Mouse (Mus musculus) embryonic facial prominence, embryonic 10.5 days (tissue): ENCODE results near the gene Tlr9. TPM values are rescaled to one million over a fixed set of nuclear protein-coding genes. Genes with fewer than 3 reads are reported as not detected.

Experiments
- microRNA counts: library from miRNA; unstranded; fragments of <30 nt; microRNA quantifications from one replicate; lab custom pipeline; 2017
- microRNA-seq: library from miRNA; unstranded; fragments of <30 nt; microRNA quantifications from one replicate; pipeline ENCODE4, GENCODE M21; 2017
- polyA plus RNA-seq: library from polyadenylated mRNA; unstranded; fragments of >200 nt; fragmentation: Nextera tagmentation; extraction: Ambion mirVana; gene quantifications from 2 replicates; pipeline ENCODE4 v1.2.1, GENCODE M21; 2016

Gene Tlr9
- polyA plus RNA-seq, 1 experiment from 2014 or later: not detected

MicroRNAs encoded within 50 kb of the gene (microRNA counts, 519-probe panel; counts per million panel counts)
- microRNA mmu-let-7g (lab: Ali Mortazavi, UCI): 5,592 counts per million, percentile 92 among the panel's probes with 10 or more counts

Small RNA genes lying within 50 kb of the gene (microRNA-seq; reads per million reads assigned to microRNA genes)
- gene Mirlet7g: 3,563 reads per million, percentile 86 among the genes with 10 or more reads in this experiment

Other genes with a start within 250 kb of the Tlr9 start
- gene Col6a4, start 125.8 kb upstream of the Tlr9 start, polyA plus RNA-seq: 0.09 and 0.25 TPM in 2 replicates
- gene Glyctk, start 64.5 kb upstream of the Tlr9 start, polyA plus RNA-seq: 2.4 and 2.9 TPM in 2 replicates
- gene Wdr82, start 51.7 kb upstream of the Tlr9 start, polyA plus RNA-seq: 28.4 and 28.8 TPM in 2 replicates
- 50.2 and 54.1 TPM in 2 replicates for gene Ppm1m, start 22.9 kb upstream of the Tlr9 start, polyA plus RNA-seq
- gene Twf2, start 19.5 kb upstream of the Tlr9 start, polyA plus RNA-seq: 69.5 and 74.7 TPM in 2 replicates
- gene Alas1, start 26.1 kb downstream of the Tlr9 start, polyA plus RNA-seq: 72.1 and 80.7 TPM in 2 replicates
- 39.9 and 46.4 TPM in 2 replicates for gene Poc1a, start 58.5 kb downstream of the Tlr9 start, polyA plus RNA-seq
- 29.5 and 30.8 TPM in 2 replicates for gene Dusp7, start 146.0 kb downstream of the Tlr9 start, polyA plus RNA-seq
- 1,047 and 1,078 TPM in 2 replicates for gene Rpl29, start 206.9 kb downstream of the Tlr9 start, polyA plus RNA-seq
- gene Acy1, start 215.7 kb downstream of the Tlr9 start, polyA plus RNA-seq: 43.2 and 46.1 TPM in 2 replicates
- 6.0 and 6.4 TPM in 2 replicates for gene Abhd14b, start 224.9 kb downstream of the Tlr9 start, polyA plus RNA-seq
- 40.1 and 40.4 TPM in 2 replicates for gene Abhd14a, start 225.1 kb downstream of the Tlr9 start, polyA plus RNA-seq
- 320 and 346 TPM in 2 replicates for gene Pcbp4, start 230.7 kb downstream of the Tlr9 start, polyA plus RNA-seq
- gene Gpr62, start 243.3 kb downstream of the Tlr9 start, polyA plus RNA-seq: 0.16 and 0.55 TPM in 2 replicates